Mouse (Mus musculus) megakaryocyte, embryonic 14.5 days (primary cell): ENCODE results near the gene Lrp1.

ENCODE experiments used
- FLI1 ChIP-seq: IDR thresholded peaks from 2 replicates; pipeline ENCODE4 v1.6.1; 2012; ENCODE audit warnings: low read length, inconsistent platforms, mixed read lengths
- GATA1 ChIP-seq: IDR thresholded peaks from 3 replicates; pipeline ENCODE4 v1.6.1; 2012; ENCODE audit warnings: mixed read lengths, low read length, inconsistent platforms, borderline replicate concordance

DNA sequence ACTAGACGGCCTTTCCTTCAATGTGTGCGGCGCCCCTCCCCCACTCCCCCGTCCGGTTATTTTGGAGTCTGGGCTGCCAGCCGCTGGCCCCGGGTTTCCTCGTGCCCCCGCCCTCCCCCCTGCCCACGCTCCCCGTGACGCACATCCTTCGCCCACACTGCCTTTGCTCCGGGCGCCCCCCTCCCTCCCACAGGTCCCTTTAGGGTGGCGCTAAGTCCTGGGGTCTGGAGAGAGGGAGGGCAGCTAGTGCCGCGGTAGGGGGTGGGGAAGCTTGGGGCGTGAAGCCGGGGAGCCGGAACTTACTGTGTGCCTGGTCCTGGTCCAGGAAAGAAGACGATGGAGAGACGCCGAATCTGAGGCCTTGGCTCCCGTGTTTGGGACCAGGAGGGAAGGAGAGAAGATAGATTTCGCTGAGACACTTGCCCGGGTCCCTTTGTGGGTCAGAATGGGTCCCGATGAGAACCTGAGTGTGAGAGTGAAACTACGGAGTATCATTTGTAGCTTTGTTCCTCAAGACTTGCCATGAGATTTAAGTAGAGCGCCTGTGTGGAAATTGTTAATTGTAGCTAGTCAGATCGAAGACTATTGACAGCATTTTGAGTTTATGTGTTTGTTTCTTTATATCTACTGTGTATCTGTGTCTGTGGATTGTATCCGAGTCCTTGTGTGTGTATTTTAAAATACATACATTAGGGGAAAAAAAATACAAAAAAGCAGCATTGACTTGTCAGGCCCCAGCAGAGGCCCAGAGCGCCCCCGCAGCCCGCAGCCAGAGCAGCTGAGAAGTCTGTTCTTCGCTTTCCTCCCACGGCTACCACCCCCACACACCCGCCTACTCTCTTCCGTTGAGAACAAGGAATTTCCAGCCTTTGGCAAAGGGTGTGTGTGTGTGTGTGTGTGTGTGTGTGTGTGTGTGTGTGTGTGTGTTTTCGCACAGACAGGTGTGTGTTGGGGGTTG is 47.4 kb upstream of the Lrp1 start, which contains the start of gene Nab2:
- TF ChIP-seq GATA1 (no peak), FLI1 (no peak)
